Mouse (Mus musculus) thymus, adult 2 months (tissue): ENCODE data around the gene Mrpl22. TPM values are rescaled to one million over a fixed set of nuclear protein-coding genes. Genes with fewer than 3 reads are reported as not detected.
A peak's percentile ranks its signal among the peaks of the same experiment; 100 is the strongest.
"Not testable (repeated sequence)": the region's sequence is repeated elsewhere in the genome, so short reads cannot be mapped to it uniquely, and the experiment has no call there.

Source experiments
- DNase-seq: peaks from one replicate; pipeline ENCODE4 v3.0.0; 2021
- H3K27ac ChIP-seq: fragments of 200-500 bp; 2 replicates; pipeline ENCODE4 v1.5.1; 2012; ENCODE audit warnings: low read length, control low read depth; ENCODE audit not compliant: control insufficient read depth, insufficient read depth
- H3K27me3 ChIP-seq: fragments of 200-500 bp; 2 replicates; pipeline ENCODE4 v1.6.1; 2012; ENCODE audit warnings: mild to moderate bottlenecking, low read length, moderate library complexity, mixed read lengths; ENCODE audit not compliant: control insufficient read depth, insufficient read depth
- H3K36me3 ChIP-seq: fragments of 200-500 bp; 2 replicates; pipeline ENCODE4 v1.6.1; 2012; ENCODE audit warnings: mild to moderate bottlenecking, low read length, moderate library complexity; ENCODE audit not compliant: control insufficient read depth, insufficient read depth
- H3K4me1 ChIP-seq: fragments of 200-500 bp; replicated peaks from 2 replicates; pipeline ENCODE4 v1.6.1; 2012; ENCODE audit warnings: low read length; ENCODE audit not compliant: control insufficient read depth, insufficient read depth
- H3K4me3 ChIP-seq: fragments of 200-500 bp; 2 replicates; pipeline ENCODE4 v1.5.1; 2012; ENCODE audit warnings: mild to moderate bottlenecking, low read length, control low read depth, moderate library complexity; ENCODE audit not compliant: control insufficient read depth, insufficient read depth
- CTCF ChIP-seq: fragments of 200-500 bp; IDR thresholded peaks from 2 replicates; pipeline ENCODE4 v1.5.1; 2012; ENCODE audit warnings: mild to moderate bottlenecking, control low read depth, low read length, moderate library complexity, borderline replicate concordance; ENCODE audit not compliant: control insufficient read depth, poor library complexity, insufficient read depth; ENCODE audit errors: extremely low read depth
- POLR2A ChIP-seq: fragments of 200-500 bp; IDR thresholded peaks from 2 replicates; pipeline ENCODE4 v1.6.1; 2012; ENCODE audit warnings: mild to moderate bottlenecking, low read length, control low read depth, moderate library complexity; ENCODE audit not compliant: control insufficient read depth, poor library complexity, insufficient read depth; ENCODE audit errors: extremely low read depth
- WGBS: fragments of 180-500 bp; shearing (Covaris S2); methylation state at CpG from one replicate; pipeline ENCODE4 v1.1.7; 2018; 5-methylcytosine and 5-hydroxymethylcytosine counted together
- polyA plus RNA-seq: library from polyadenylated mRNA; depleted of rRNA; stranded (reverse); fragments of >200 nt; gene quantifications from 2 replicates; pipeline ENCODE4 v1.2.3, GENCODE M21; 2012

Mrpl22 gene
- polyA plus RNA-seq, 1 experiment, result 42.0 TPM

DNA sequence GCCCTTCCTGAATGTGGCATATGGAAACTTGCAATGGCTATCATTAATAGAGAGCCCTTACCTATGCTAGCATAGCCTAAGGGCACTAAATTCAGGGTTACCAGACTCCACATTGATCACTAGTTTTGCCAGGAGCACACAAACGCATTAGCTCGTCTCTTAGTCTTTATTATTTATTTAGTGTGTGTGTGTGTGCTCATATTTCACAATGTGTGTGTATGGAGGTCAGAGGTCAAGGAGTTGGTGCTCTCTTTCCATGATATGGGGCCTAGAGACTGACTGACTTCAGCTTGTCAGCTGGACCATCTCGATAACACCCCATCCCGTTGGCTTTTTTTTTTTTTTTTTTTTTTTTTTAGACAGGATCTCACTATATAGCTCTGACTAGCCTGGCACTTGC lies 1.8 kb upstream of the Mrpl22 start:
- TF ChIP-seq CTCF, result no peak
- no peak for TF ChIP-seq POLR2A
- no peak for DNase-seq
- Histone ChIP-seq H3K36me3 (peaks cover 6% of the 10 kb centered on the region), H3K4me3 (no peak overlapping the region), H3K4me1 (peaks cover 6% of the 10 kb centered on the region), H3K27ac (no peak overlapping the region), H3K27me3 (no peaks in the 10 kb centered on the region)
- WGBS, result 94% methylated on average over 4 of the region's 4 CpGs

GRCm38 (mm10) chr11:58179563-58179962 lies 8.1 kb downstream of the Mrpl22 start:
- H3K4me3 ChIP-seq, result no peak overlapping the region
- peaks cover 29% of the 10 kb centered on the region for H3K36me3 ChIP-seq
- no peak for TF ChIP-seq CTCF
- no peak for TF ChIP-seq POLR2A
- no peaks in the 10 kb centered on the region for H3K27me3 ChIP-seq
- H3K27ac ChIP-seq, result no peak overlapping the region
- peaks cover 19% of the 10 kb centered on the region for H3K4me1 ChIP-seq
- WGBS, result 29% methylated on average over 3 of the region's 3 CpGs
- peak; percentile 84 for DNase-seq

- H3K4me3 ChIP-seq, H3K27ac ChIP-seq, H3K27me3 ChIP-seq: not testable (repeated sequence)
- DNase-seq, result peak; percentile 36
- 92% methylated on average over 6 of the region's 6 CpGs for whole genome bisulfite sequencing
- Histone ChIP-seq H3K36me3 (peaks cover 26% of the 10 kb centered on the region), H3K4me1 (peaks cover 23% of the 10 kb centered on the region)
Measured at GRCm38 (mm10) chr11:58179986-58180385, 8.5 kb downstream of the Mrpl22 start.

GRCm38 (mm10) chr11:58180756-58181155 lies 9.3 kb downstream of the Mrpl22 start:
- H3K27me3 ChIP-seq, result no peaks in the 10 kb centered on the region
- peaks cover 23% of the 10 kb centered on the region for H3K4me1 ChIP-seq
- peaks cover 18% of the 10 kb centered on the region for H3K36me3 ChIP-seq
- 97% methylated on average over 7 of the region's 7 CpGs for WGBS
- H3K4me3 ChIP-seq, result no peak overlapping the region
- peak overlapping the region; percentile 92 for H3K27ac ChIP-seq
- TF ChIP-seq POLR2A (no peak), CTCF (no peak)
- DNase-seq, result no peak

DNA sequence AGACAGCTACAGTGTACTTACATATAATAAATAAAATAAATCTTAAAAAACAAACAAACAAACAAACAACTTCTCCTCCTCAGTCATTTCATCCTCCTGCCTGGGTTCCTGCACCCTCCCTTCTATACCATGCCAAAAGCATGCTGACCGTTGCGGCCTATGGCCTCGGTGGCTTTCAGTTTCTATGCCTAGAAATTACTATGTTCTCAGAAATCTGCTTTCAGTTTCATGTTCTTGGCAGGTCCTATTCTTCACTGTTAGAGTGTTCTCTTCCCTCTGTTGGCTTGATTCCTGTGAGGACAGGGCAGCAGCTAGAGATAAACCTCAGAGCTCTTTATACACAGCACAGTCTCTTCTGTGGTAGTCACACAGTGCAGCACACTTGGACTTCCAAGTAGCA lies 12.1 kb downstream of the Mrpl22 start:
- no peak for TF ChIP-seq POLR2A
- no peak for TF ChIP-seq CTCF
- 12% methylated on average over 3 of the region's 3 CpGs for WGBS
- Histone ChIP-seq H3K36me3 (no peaks in the 10 kb centered on the region), H3K27ac (peak overlapping the region; percentile 16; the same call in 1 of the 2 replicates), H3K4me3 (no peak overlapping the region), H3K27me3 (no peaks in the 10 kb centered on the region), H3K4me1 (peaks cover 23% of the 10 kb centered on the region)
- no peak for DNase-seq

GRCm38 (mm10) chr11:58189675-58190074 lies 18.2 kb downstream of the Mrpl22 start:
- no peaks in the 10 kb centered on the region for H3K36me3 ChIP-seq
- TF ChIP-seq CTCF, result no peak
- TF ChIP-seq POLR2A, result no peak
- no peak overlapping the region for H3K27ac ChIP-seq
- DNase-seq, result no peak
- no peak overlapping the region for H3K4me3 ChIP-seq
- no peaks in the 10 kb centered on the region for H3K27me3 ChIP-seq
- H3K4me1 ChIP-seq, result peaks cover 11% of the 10 kb centered on the region
- WGBS, result 89% methylated on average over 6 of the region's 6 CpGs

DNA sequence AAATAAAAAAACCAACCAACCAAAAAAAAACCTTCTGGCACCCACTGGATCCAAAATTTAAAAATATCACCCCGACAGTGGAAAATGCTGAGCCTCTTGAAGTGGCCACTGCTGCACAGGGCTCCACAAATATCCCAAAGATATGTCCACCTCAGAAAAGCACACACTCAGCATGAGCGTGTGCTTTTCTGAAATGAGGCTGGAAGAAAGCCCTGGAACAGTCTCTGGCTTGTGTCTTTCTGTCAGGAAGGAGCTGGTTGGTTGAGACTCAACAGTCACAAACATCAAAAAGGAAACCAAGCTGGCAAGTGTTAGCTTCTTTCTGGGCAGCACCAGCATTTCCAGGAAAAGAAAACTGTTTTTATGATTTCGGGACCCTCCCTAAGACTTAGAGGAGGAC lies 21.9 kb downstream of the Mrpl22 start:
- no peak for TF ChIP-seq POLR2A
- TF ChIP-seq CTCF, result no peak
- H3K4me3 ChIP-seq, result no peak overlapping the region
- 30% methylated on average over 3 of the region's 3 CpGs for WGBS

More for the DNA sequence above, 21.9 kb downstream of the Mrpl22 start:
- Histone ChIP-seq H3K27me3 (no peaks in the 10 kb centered on the region), H3K4me1 (peaks cover 9% of the 10 kb centered on the region), H3K27ac (peak overlapping the region; percentile 60; the same call in 1 of the 2 replicates), H3K36me3 (no peaks in the 10 kb centered on the region)
- DNase-seq, result no peak
